Mouse (Mus musculus) liver, postnatal 0 days (tissue): ENCODE data around the gene Agps.

Experiments
- CTCF ChIP-seq: sonication (generic); IDR thresholded peaks from 2 replicates; pipeline ENCODE4 v1.5.1; 2016; ENCODE audit warnings: antibody characterized with exemption, low read depth
- EP300 ChIP-seq: IDR thresholded peaks from 2 replicates; pipeline ENCODE4 v1.6.1; 2016; ENCODE audit warnings: antibody characterized with exemption, low read depth, mild to moderate bottlenecking

GRCm38 (mm10) chr2:75834492-75834891 lies 2.5 kb downstream of the Agps start:
- no peak for TF ChIP-seq CTCF
- TF ChIP-seq EP300: no peak
